Mouse (Mus musculus): ENCODE results near the gene Sult1a1. TPM values are rescaled to one million over a fixed set of nuclear protein-coding genes. Genes with fewer than 3 reads are reported as not detected.
"Not testable (repeated sequence)": the region's sequence is repeated elsewhere in the genome, so short reads cannot be mapped to it uniquely, and the experiment has no call there.

The Sult1a1 gene
- polyA plus RNA-seq, 1 experiment from 2014 or later = 7.5 TPM

- no peak overlapping the region for H3K27ac ChIP-seq (ENCODE audit: low read length)
- H3K36me3 ChIP-seq (ENCODE audit: control insufficient read depth, insufficient read depth, low read length) = peaks cover 8% of the 10 kb centered on the region; the same call in 1 of the 2 replicates
- no peaks in the 10 kb centered on the region for H3K27me3 ChIP-seq (replicated peaks; ENCODE audit: control insufficient read depth, insufficient read depth, low read length)
- no peak overlapping the region for H3K9ac ChIP-seq (ENCODE audit: low read depth, low read length)
- 95% methylated on average over 26 of the region's 26 CpGs for WGBS
- no peak overlapping the region for H3K4me2 ChIP-seq (ENCODE audit: low read depth, low read length)
- H3K4me3 ChIP-seq (ENCODE audit: low read length) = no peak overlapping the region
- H3K4me1 ChIP-seq (ENCODE audit: control insufficient read depth, insufficient read depth, low read length) = peaks cover 14% of the 10 kb centered on the region
- no peak for ATAC-seq
- H3K9me3 ChIP-seq (ENCODE audit: control insufficient read depth, low read length) = no peaks in the 10 kb centered on the region
These were observed 16.2 kb upstream of the Sult1a1 start for GRCm38 (mm10) chr7:126692426-126692825.

GRCm38 (mm10) chr7:126691676-126692075 is 15.4 kb upstream of the Sult1a1 start:
- 73% methylated on average over 5 of the region's 5 CpGs for WGBS
- H3K36me3 ChIP-seq (ENCODE audit: control insufficient read depth, insufficient read depth, low read length) = peaks cover 8% of the 10 kb centered on the region; the same call in 1 of the 2 replicates
- no peak overlapping the region for H3K4me2 ChIP-seq (ENCODE audit: low read depth, low read length)

GRCm38 (mm10) chr7:126690737-126691136 is 14.5 kb upstream of the Sult1a1 start:
- Histone ChIP-seq H3K9ac (ENCODE audit: low read depth, low read length) (no peak overlapping the region), H3K4me1 (ENCODE audit: control insufficient read depth, insufficient read depth, low read length) (peaks cover 6% of the 10 kb centered on the region), H3K4me2 (ENCODE audit: low read depth, low read length) (no peak overlapping the region), H3K4me3 (ENCODE audit: low read length) (no peak overlapping the region), H3K36me3 (ENCODE audit: control insufficient read depth, insufficient read depth, low read length) (peaks cover 8% of the 10 kb centered on the region; the same call in 1 of the 2 replicates), H3K9me3 (ENCODE audit: control insufficient read depth, low read length) (no peaks in the 10 kb centered on the region), H3K27me3 (replicated peaks; ENCODE audit: control insufficient read depth, insufficient read depth, low read length) (no peaks in the 10 kb centered on the region), H3K27ac (ENCODE audit: low read length) (no peak overlapping the region)
- 88% methylated on average over 3 of the region's 3 CpGs for WGBS
- ATAC-seq = no peak

More at GRCm38 (mm10) chr7:126691676-126692075, 15.4 kb upstream of the Sult1a1 start:
- Histone ChIP-seq H3K4me1 (ENCODE audit: control insufficient read depth, insufficient read depth, low read length) (peaks cover 9% of the 10 kb centered on the region), H3K9me3 (ENCODE audit: control insufficient read depth, low read length) (no peaks in the 10 kb centered on the region), H3K4me3 (ENCODE audit: low read length) (no peak overlapping the region), H3K27ac (ENCODE audit: low read length) (no peak overlapping the region), H3K27me3 (replicated peaks; ENCODE audit: control insufficient read depth, insufficient read depth, low read length) (no peaks in the 10 kb centered on the region), H3K9ac (ENCODE audit: low read depth, low read length) (no peak overlapping the region)
- no peak for ATAC-seq

- Histone ChIP-seq H3K9ac (ENCODE audit: low read depth, low read length) (no peak overlapping the region), H3K9me3 (ENCODE audit: control insufficient read depth, low read length) (no peaks in the 10 kb centered on the region), H3K27ac (ENCODE audit: low read length) (no peak overlapping the region), H3K36me3 (ENCODE audit: control insufficient read depth, insufficient read depth, low read length) (peaks cover 8% of the 10 kb centered on the region; the same call in 1 of the 2 replicates), H3K4me3 (ENCODE audit: low read length) (no peak overlapping the region), H3K4me1 (ENCODE audit: control insufficient read depth, insufficient read depth, low read length) (no peaks in the 10 kb centered on the region), H3K4me2 (ENCODE audit: low read depth, low read length) (no peak overlapping the region), H3K27me3 (replicated peaks; ENCODE audit: control insufficient read depth, insufficient read depth, low read length) (no peaks in the 10 kb centered on the region)
- no peak for ATAC-seq
- WGBS = 77% methylated on average over 3 of the region's 3 CpGs
These were observed 12.8 kb upstream of the Sult1a1 start for GRCm38 (mm10) chr7:126689021-126689420.

- not testable (repeated sequence) for H3K27me3 ChIP-seq (replicated peaks; ENCODE audit: control insufficient read depth, insufficient read depth, low read length); H3K9me3 ChIP-seq (ENCODE audit: control insufficient read depth, low read length); H3K4me2 ChIP-seq (ENCODE audit: low read depth, low read length); H3K4me1 ChIP-seq (ENCODE audit: control insufficient read depth, insufficient read depth, low read length); H3K4me3 ChIP-seq (ENCODE audit: low read length); H3K27ac ChIP-seq (ENCODE audit: low read length); H3K9ac ChIP-seq (ENCODE audit: low read depth, low read length); H3K36me3 ChIP-seq (ENCODE audit: control insufficient read depth, insufficient read depth, low read length); ATAC-seq
- 73% methylated on average over 4 of the region's 4 CpGs for WGBS
These were observed 11.9 kb upstream of the Sult1a1 start for GRCm38 (mm10) chr7:126688156-126688555.

- H3K27me3 ChIP-seq (replicated peaks; ENCODE audit: control insufficient read depth, insufficient read depth, low read length) = no peaks in the 10 kb centered on the region
- H3K4me1 ChIP-seq (ENCODE audit: control insufficient read depth, insufficient read depth, low read length) = no peaks in the 10 kb centered on the region
- H3K9ac ChIP-seq (ENCODE audit: low read depth, low read length) = no peak overlapping the region
- H3K9me3 ChIP-seq (ENCODE audit: control insufficient read depth, low read length) = no peaks in the 10 kb centered on the region
- H3K36me3 ChIP-seq (ENCODE audit: control insufficient read depth, insufficient read depth, low read length) = 0 out of 2 replicates have a peak, but pooled peaks cover 2% of the 10 kb centered on the region
- no peak overlapping the region for H3K4me3 ChIP-seq (ENCODE audit: low read length)
- peak; percentile 55; the same call in 1 of the 2 replicates for ATAC-seq
- no peak overlapping the region for H3K4me2 ChIP-seq (ENCODE audit: low read depth, low read length)
- 69% methylated on average over 5 of the region's 5 CpGs for whole genome bisulfite sequencing
- no peak overlapping the region for H3K27ac ChIP-seq (ENCODE audit: low read length)
These were observed 5.0 kb upstream of the Sult1a1 start for GRCm38 (mm10) chr7:126681221-126681620.

- 83% methylated on average over 5 of the region's 5 CpGs for WGBS
- no peak for ATAC-seq
These were observed 3.5 kb upstream of the Sult1a1 start for GRCm38 (mm10) chr7:126679683-126680082.

GRCm38 (mm10) chr7:126678545-126679341 is 2.5 kb upstream of the Sult1a1 start:
- H3K4me2 ChIP-seq (ENCODE audit: low read depth, low read length) = no peak overlapping the region
- no peak overlapping the region for H3K4me3 ChIP-seq (ENCODE audit: low read length)
- no peaks in the 10 kb centered on the region for H3K4me1 ChIP-seq (ENCODE audit: control insufficient read depth, insufficient read depth, low read length)
- WGBS = 46% methylated on average over 8 of the region's 8 CpGs
- no peaks in the 10 kb centered on the region for H3K9me3 ChIP-seq (ENCODE audit: control insufficient read depth, low read length)
- H3K36me3 ChIP-seq (ENCODE audit: control insufficient read depth, insufficient read depth, low read length) = 0 out of 2 replicates have a peak, but pooled peaks cover 2% of the 10 kb centered on the region
- no peaks in the 10 kb centered on the region for H3K27me3 ChIP-seq (replicated peaks; ENCODE audit: control insufficient read depth, insufficient read depth, low read length)
- ATAC-seq = peak; percentile 37; the same call in 1 of the 2 replicates
- H3K9ac ChIP-seq (ENCODE audit: low read depth, low read length) = no peak overlapping the region
- H3K27ac ChIP-seq (ENCODE audit: low read length) = peak overlapping the region; percentile 27; the same call in 1 of the 2 replicates

More at GRCm38 (mm10) chr7:126679683-126680082, 3.5 kb upstream of the Sult1a1 start:
- Histone ChIP-seq H3K9me3 (ENCODE audit: control insufficient read depth, low read length) (no peaks in the 10 kb centered on the region), H3K4me1 (ENCODE audit: control insufficient read depth, insufficient read depth, low read length) (no peaks in the 10 kb centered on the region), H3K27ac (ENCODE audit: low read length) (no peak overlapping the region), H3K9ac (ENCODE audit: low read depth, low read length) (no peak overlapping the region), H3K4me3 (ENCODE audit: low read length) (no peak overlapping the region), H3K27me3 (replicated peaks; ENCODE audit: control insufficient read depth, insufficient read depth, low read length) (no peaks in the 10 kb centered on the region), H3K4me2 (ENCODE audit: low read depth, low read length) (no peak overlapping the region), H3K36me3 (ENCODE audit: control insufficient read depth, insufficient read depth, low read length) (0 out of 2 replicates have a peak, but pooled peaks cover 2% of the 10 kb centered on the region)

GRCm38 (mm10) chr7:126676631-126677220 is 494 bp upstream of the Sult1a1 start:
- no peaks in the 10 kb centered on the region for H3K27me3 ChIP-seq (replicated peaks; ENCODE audit: control insufficient read depth, insufficient read depth, low read length)

More at GRCm38 (mm10) chr7:126676631-126677220, 494 bp upstream of the Sult1a1 start:
- 78% methylated on average over 4 of the region's 4 CpGs for WGBS
- Histone ChIP-seq H3K4me1 (ENCODE audit: control insufficient read depth, insufficient read depth, low read length) (no peaks in the 10 kb centered on the region), H3K4me2 (ENCODE audit: low read depth, low read length) (no peak overlapping the region), H3K9ac (ENCODE audit: low read depth, low read length) (no peak overlapping the region), H3K36me3 (ENCODE audit: control insufficient read depth, insufficient read depth, low read length) (peaks cover 8% of the 10 kb centered on the region; the same call in 1 of the 2 replicates), H3K9me3 (ENCODE audit: control insufficient read depth, low read length) (no peaks in the 10 kb centered on the region), H3K4me3 (ENCODE audit: low read length) (no peak overlapping the region), H3K27ac (ENCODE audit: low read length) (no peak overlapping the region)
- no peak for ATAC-seq

Measured in intestine, embryonic 16.5 days (tissue).